Mouse (Mus musculus) left cerebral cortex, postnatal 25 days (tissue): ENCODE measurements around the gene Acer3. TPM values are rescaled to one million over a fixed set of nuclear protein-coding genes. Genes with fewer than 3 reads are reported as not detected.

ENCODE experiments used
- DNase-seq, 2 experiments: peaks; one replicate each; pipeline ENCODE4 v3.0.0; 2022; ENCODE audit warnings: low spot score in 2 of 2, mixed read lengths in 1 of 2
- intact Hi-C: fragments of 180-260 bp; cut with DNase I; formaldehyde crosslinking; loops from one replicate; pipeline ENCODE4 v1.15.1; 2025
- total RNA-seq, 2 experiments: library from RNA; stranded (reverse); gene quantifications; 2 replicates each; pipeline ENCODE4 v1.2.3; 2021

Acer3 gene
- 10 to 100 TPM; 20.0 to 26.1 TPM for total RNA-seq

GRCm38 (mm10) chr7:98321083-98321482, at the start of gene Acer3:
Gene Acer3, minus strand, starts transcription at chr7:98321208.
- intact Hi-C loops, result no loop called here
- DNase-seq, result no peak

- DNase-seq, result no peak
- intact Hi-C loops, result loop anchor here (2.0 kb wide), 1 partner anchor 49 kb away; no protein-coding TSS in a partner anchor
These were observed 48.9 kb upstream of the Acer3 start for GRCm38 (mm10) chr7:98369762-98370369.

- no peak for DNase-seq
- intact Hi-C loops, result no loop called here
These were observed 40.7 kb upstream of the Acer3 start for GRCm38 (mm10) chr7:98361662-98362061.

GRCm38 (mm10) chr7:98361063-98361652, 40.1 kb upstream of the Acer3 start, which contains the start of gene Tsku:
Gene Tsku, minus strand, starts transcription at chr7:98361328.
- peak; percentile 77 to 83 for DNase-seq
- intact Hi-C loops, result no loop called here

GRCm38 (mm10) chr7:98360621-98360990, 39.6 kb upstream of the Acer3 start:
- DNase-seq, result no peak
- intact Hi-C loops, result no loop called here

- no peak for DNase-seq
- intact Hi-C loops, result no loop called here
These were observed 39.1 kb upstream of the Acer3 start for GRCm38 (mm10) chr7:98359951-98360620.

GRCm38 (mm10) chr7:98358016-98358415, 37.0 kb upstream of the Acer3 start:
- intact Hi-C loops, result no loop called here
- DNase-seq, result no peak

GRCm38 (mm10) chr7:98357324-98357723, 36.3 kb upstream of the Acer3 start:
- no peak for DNase-seq
- intact Hi-C loops, result no loop called here

GRCm38 (mm10) chr7:98354921-98355310, 33.9 kb upstream of the Acer3 start:
- intact Hi-C loops, result no loop called here

GRCm38 (mm10) chr7:98354160-98354920, 33.3 kb upstream of the Acer3 start:
- no peak for DNase-seq
- intact Hi-C loops, result no loop called here

More at GRCm38 (mm10) chr7:98354921-98355310, 33.9 kb upstream of the Acer3 start:
- no peak for DNase-seq

GRCm38 (mm10) chr7:98353616-98354015, 32.6 kb upstream of the Acer3 start:
- intact Hi-C loops, result no loop called here
- DNase-seq, result no peak

- intact Hi-C loops, result no loop called here
- DNase-seq, result no peak
These were observed 30.5 kb upstream of the Acer3 start for GRCm38 (mm10) chr7:98351523-98351922.

GRCm38 (mm10) chr7:98349821-98350220, 28.8 kb upstream of the Acer3 start:
- no peak for DNase-seq
- intact Hi-C loops, result loop anchor here (1.0 kb wide), 1 partner anchor 80 kb away; no protein-coding TSS in a partner anchor

GRCm38 (mm10) chr7:98349096-98349495, 28.1 kb upstream of the Acer3 start:
- intact Hi-C loops, result loop anchor here (1.0 kb wide), 1 partner anchor 81 kb away; no protein-coding TSS in a partner anchor
- peak; percentile 71 to 74 for DNase-seq

GRCm38 (mm10) chr7:98348043-98348442, 27.0 kb upstream of the Acer3 start:
- intact Hi-C loops, result no loop called here
- DNase-seq, result peak; percentile 49 to 67

GRCm38 (mm10) chr7:98347471-98347870, 26.5 kb upstream of the Acer3 start:
- intact Hi-C loops, result no loop called here
- DNase-seq, result no peak

- DNase-seq, result no peak
- intact Hi-C loops, result no loop called here
These were observed 24.0 kb upstream of the Acer3 start for GRCm38 (mm10) chr7:98345036-98345435.

- intact Hi-C loops, result loop anchor here (5.0 kb wide), 1 partner anchor 57 kb away; no protein-coding TSS in a partner anchor
- DNase-seq, result no peak
These were observed 23.4 kb upstream of the Acer3 start for GRCm38 (mm10) chr7:98344361-98344760.

GRCm38 (mm10) chr7:98342249-98342648, 21.2 kb upstream of the Acer3 start:
- intact Hi-C loops, result loop anchor here (5.0 kb wide), 1 partner anchor 55 kb away; no protein-coding TSS in a partner anchor
- no peak for DNase-seq

- DNase-seq, result peak; percentile 73 to 76
- intact Hi-C loops, result loop anchor here (2.0 to 5.0 kb wide), 2 partner anchors 54 to 187 kb away; no protein-coding TSS in a partner anchor
These were observed 20.5 kb upstream of the Acer3 start for GRCm38 (mm10) chr7:98341475-98341874.
